Mouse (Mus musculus): ENCODE measurements around the gene Cntnap1.

DNA sequence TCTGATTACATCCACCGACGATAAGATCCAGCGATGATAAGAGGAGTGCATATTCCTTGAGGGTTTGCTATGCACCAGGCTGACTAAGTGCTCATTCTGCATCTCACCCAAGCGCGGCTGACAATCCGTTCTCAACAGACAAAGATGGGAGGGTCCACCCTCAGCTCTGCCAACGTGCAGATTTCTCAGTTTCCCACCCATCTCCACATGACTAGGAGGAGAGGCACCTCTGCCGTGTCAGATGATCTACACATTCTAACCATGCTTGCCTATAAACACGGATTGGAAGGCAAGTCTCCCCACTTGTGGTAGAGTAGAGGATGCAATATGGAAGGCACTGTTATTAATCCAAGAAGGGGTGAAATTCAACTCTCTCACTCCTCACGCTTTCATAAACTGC is 21.6 kb upstream of the Cntnap1 start:
- no peak for TF ChIP-seq CTCF (IDR thresholded peaks at IDR 0.05; ENCODE audit: control insufficient read depth, insufficient read depth, low read length)
- TF ChIP-seq POLR2A (IDR thresholded peaks at IDR 0.05; ENCODE audit: borderline replicate concordance, control insufficient read depth, low read depth, low read length), result no peak
